Mouse (Mus musculus): ENCODE results near the gene Nrip1. TPM values are rescaled to one million over a fixed set of nuclear protein-coding genes. Genes with fewer than 3 reads are reported as not detected.

Nrip1 gene
- polyA plus RNA-seq, 1 experiment from 2014 or later: 44.2 TPM

DNA sequence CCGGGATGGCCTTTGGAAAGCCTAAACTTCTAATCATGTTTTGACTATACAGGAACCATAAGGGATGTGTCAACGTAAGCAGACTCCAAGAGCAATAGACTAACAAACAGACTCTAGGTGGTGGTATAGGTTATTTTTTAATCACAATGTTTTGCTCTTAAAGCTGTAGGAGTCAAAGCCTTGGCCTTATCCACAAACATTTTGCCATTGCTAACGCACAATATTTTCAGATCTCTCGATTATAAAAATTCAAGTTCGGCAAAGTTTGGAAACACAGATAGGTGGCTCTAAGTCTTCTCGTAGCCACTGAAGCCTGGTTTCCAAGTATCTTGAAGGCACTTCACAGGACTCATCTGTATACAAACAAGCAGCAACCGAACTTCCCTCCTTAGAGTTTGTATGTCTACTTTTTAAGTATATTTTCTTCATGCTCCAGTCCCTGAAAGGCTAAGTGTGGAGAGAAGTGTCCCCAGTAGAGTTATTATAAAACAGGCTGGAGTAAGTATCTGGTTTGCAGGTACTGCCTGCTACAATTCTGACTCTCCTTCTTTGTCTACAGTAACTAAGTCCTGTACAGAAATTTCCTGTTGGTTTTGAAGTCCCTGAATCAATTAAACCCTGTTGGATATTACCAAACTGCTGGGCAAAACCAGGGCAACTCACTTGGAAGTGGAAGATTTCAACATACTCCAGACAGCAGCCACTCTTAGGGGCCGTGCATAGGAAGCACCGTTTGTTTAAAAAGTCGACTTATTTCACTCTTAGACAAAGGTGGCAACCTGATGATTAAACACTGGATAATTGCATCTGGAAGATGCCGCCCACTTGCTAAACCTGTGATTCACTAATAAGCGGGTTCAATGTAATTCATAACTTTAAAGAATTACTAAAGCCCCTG is 2.7 kb downstream of the Nrip1 start:
- Histone ChIP-seq H3K27ac (peak overlapping the region; percentile 4; the same call in 1 of the 2 replicates), H3K36me3 (no peaks in the 10 kb centered on the region), H3K4me3 (replicated peaks) (peak overlapping the region; percentile 89), H3K4me2 (peak overlapping the region; percentile 48), H3K9ac (peak overlapping the region; percentile 26; the same call in 1 of the 2 replicates), H3K9me3 (no peaks in the 10 kb centered on the region), H3K27me3 (replicated peaks) (no peaks in the 10 kb centered on the region), H3K4me1 (0 out of 2 replicates have a peak, but pooled peaks cover 14% of the 10 kb centered on the region)
- WGBS: 17% methylated on average over 12 of the region's 12 CpGs
- ATAC-seq (ENCODE audit: insufficient read depth, low FRiP score, low read depth): no peak

DNA sequence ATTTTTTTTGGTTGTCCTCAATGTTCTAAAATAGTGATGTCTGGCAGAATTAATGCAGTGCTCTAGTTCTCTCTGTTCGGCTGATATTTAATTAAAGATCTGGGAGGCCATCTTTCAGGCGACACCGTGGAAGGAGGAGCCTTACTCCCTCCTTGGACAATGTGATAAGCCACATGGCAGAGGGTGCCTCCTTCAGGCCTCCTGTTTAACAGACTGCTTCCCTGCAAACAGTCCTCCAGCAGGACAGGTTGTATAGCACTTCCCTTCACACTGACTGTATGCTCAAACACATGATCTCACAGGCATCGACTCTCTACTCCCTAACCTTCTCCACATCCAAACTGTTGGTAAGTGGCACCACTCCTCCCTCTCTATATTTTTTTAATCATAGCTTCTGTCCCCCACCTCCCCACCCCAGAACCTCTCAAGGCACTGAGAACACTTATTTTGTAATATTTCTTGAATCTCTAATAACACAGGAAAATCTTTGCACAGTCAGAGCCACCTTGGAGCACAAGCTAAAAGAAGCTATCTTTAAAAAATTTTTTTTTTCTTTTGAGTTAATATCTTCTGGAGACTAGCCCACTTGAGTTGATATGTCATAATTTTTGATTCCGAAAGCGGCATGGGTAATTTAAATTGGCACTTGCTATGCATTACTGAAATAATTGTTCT is 3.4 kb downstream of the Nrip1 start:
- Histone ChIP-seq H3K36me3 (no peaks in the 10 kb centered on the region), H3K27ac (no peak overlapping the region), H3K4me3 (replicated peaks) (no peak overlapping the region), H3K9me3 (no peaks in the 10 kb centered on the region), H3K4me2 (peak overlapping the region; percentile 48), H3K4me1 (peaks cover 18% of the 10 kb centered on the region), H3K27me3 (replicated peaks) (no peaks in the 10 kb centered on the region), H3K9ac (no peak overlapping the region)
- no peak; the same call in 1 of the 2 replicates for ATAC-seq (ENCODE audit: insufficient read depth, low FRiP score, low read depth)
- 30% methylated on average over 6 of the region's 6 CpGs for WGBS

DNA sequence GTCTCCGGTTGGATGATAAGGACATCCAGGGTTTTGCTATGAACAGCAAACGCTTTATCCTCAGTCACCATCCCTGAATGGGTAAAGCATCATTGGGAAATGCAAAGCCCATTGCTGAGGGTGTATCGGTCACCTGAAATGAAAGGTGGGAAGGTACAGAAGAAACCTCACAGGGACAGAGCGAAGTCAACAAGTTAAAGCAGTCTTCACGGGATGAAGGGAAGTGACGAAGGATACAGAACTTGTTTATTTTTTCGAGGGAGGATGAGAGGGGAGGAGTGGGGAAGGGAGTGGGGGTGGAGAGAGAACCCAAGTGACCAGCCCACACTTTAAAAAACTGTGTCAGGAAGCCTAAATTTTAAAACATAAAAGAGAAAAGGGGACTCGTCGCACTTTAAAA is 4.4 kb downstream of the Nrip1 start:
- WGBS: 68% methylated on average over 9 of the region's 9 CpGs
- no peak overlapping the region for H3K9ac ChIP-seq
- no peak overlapping the region for H3K4me2 ChIP-seq
- H3K27ac ChIP-seq: no peak overlapping the region
- H3K27me3 ChIP-seq (replicated peaks): no peaks in the 10 kb centered on the region
- peaks cover 20% of the 10 kb centered on the region for H3K4me1 ChIP-seq
- no peak for ATAC-seq (ENCODE audit: insufficient read depth, low FRiP score, low read depth)
- H3K9me3 ChIP-seq: no peaks in the 10 kb centered on the region
- H3K36me3 ChIP-seq: no peaks in the 10 kb centered on the region
- no peak overlapping the region for H3K4me3 ChIP-seq (replicated peaks)

- H3K9ac ChIP-seq: no peak overlapping the region
- no peak for ATAC-seq (ENCODE audit: insufficient read depth, low FRiP score, low read depth)
- WGBS: 75% methylated on average over 12 of the region's 12 CpGs
- H3K36me3 ChIP-seq: no peaks in the 10 kb centered on the region
- H3K4me1 ChIP-seq: peaks cover 20% of the 10 kb centered on the region
- no peaks in the 10 kb centered on the region for H3K9me3 ChIP-seq
- no peak overlapping the region for H3K4me3 ChIP-seq (replicated peaks)
- no peaks in the 10 kb centered on the region for H3K27me3 ChIP-seq (replicated peaks)
- no peak overlapping the region for H3K4me2 ChIP-seq
- H3K27ac ChIP-seq: no peak overlapping the region
Observed at GRCm38 (mm10) chr16:76367261-76367908, 6.2 kb downstream of the Nrip1 start.

GRCm38 (mm10) chr16:76365790-76366406 is 7.7 kb downstream of the Nrip1 start:
- no peak for ATAC-seq (ENCODE audit: insufficient read depth, low FRiP score, low read depth)
- H3K4me3 ChIP-seq (replicated peaks): no peak overlapping the region
- 77% methylated on average over 17 of the region's 17 CpGs for whole genome bisulfite sequencing
- no peak overlapping the region for H3K27ac ChIP-seq
- H3K9me3 ChIP-seq: no peaks in the 10 kb centered on the region
- H3K27me3 ChIP-seq (replicated peaks): no peaks in the 10 kb centered on the region
- H3K9ac ChIP-seq: no peak overlapping the region
- H3K4me1 ChIP-seq: peaks cover 19% of the 10 kb centered on the region
- no peaks in the 10 kb centered on the region for H3K36me3 ChIP-seq
- H3K4me2 ChIP-seq: no peak overlapping the region

- Histone ChIP-seq H3K27ac (no peak overlapping the region), H3K9ac (no peak overlapping the region), H3K4me1 (peaks cover 14% of the 10 kb centered on the region), H3K9me3 (no peaks in the 10 kb centered on the region), H3K27me3 (replicated peaks) (no peaks in the 10 kb centered on the region), H3K4me3 (replicated peaks) (no peak overlapping the region), H3K4me2 (no peak overlapping the region), H3K36me3 (no peaks in the 10 kb centered on the region)
- ATAC-seq (ENCODE audit: insufficient read depth, low FRiP score, low read depth): no peak
- WGBS: 78% methylated on average over 10 of the region's 10 CpGs
Observed at GRCm38 (mm10) chr16:76365237-76365636, 8.4 kb downstream of the Nrip1 start.

- Histone ChIP-seq H3K27me3 (replicated peaks) (no peaks in the 10 kb centered on the region), H3K4me1 (peaks cover 7% of the 10 kb centered on the region), H3K9ac (no peak overlapping the region), H3K4me3 (replicated peaks) (no peak overlapping the region), H3K36me3 (no peaks in the 10 kb centered on the region), H3K9me3 (no peaks in the 10 kb centered on the region), H3K27ac (no peak overlapping the region), H3K4me2 (no peak overlapping the region)
- no peak for ATAC-seq (ENCODE audit: insufficient read depth, low FRiP score, low read depth)
- 92% methylated on average over 3 of the region's 3 CpGs for WGBS
Observed at GRCm38 (mm10) chr16:76363641-76364040, 10.0 kb downstream of the Nrip1 start.

- 89% methylated on average over 12 of the region's 12 CpGs for WGBS
- Histone ChIP-seq H3K9ac (no peak overlapping the region), H3K9me3 (no peaks in the 10 kb centered on the region), H3K4me3 (replicated peaks) (no peak overlapping the region), H3K27me3 (replicated peaks) (no peaks in the 10 kb centered on the region), H3K36me3 (no peaks in the 10 kb centered on the region), H3K27ac (no peak overlapping the region), H3K4me2 (no peak overlapping the region), H3K4me1 (peaks cover 7% of the 10 kb centered on the region)
- ATAC-seq (ENCODE audit: insufficient read depth, low FRiP score, low read depth): no peak
Observed at GRCm38 (mm10) chr16:76362982-76363381, 10.6 kb downstream of the Nrip1 start.

DNA sequence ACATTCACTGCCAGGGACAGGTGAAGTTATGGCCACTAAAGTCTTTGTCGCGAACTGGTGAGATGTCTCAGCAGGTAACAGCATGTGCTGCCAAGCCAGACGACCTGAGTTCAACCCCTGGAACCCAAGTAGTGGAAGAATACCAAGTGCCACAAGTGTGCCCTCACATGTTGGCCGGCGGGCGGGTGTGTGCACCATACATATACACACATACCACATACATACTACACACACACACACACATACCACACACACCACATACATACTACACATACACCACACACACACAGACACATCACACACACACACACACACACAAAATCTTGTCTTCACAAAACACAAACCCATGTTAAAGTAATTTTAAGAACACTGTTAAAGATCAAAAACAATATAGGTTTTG is 13.2 kb downstream of the Nrip1 start:
- ATAC-seq (ENCODE audit: insufficient read depth, low FRiP score, low read depth): no peak
- H3K4me2 ChIP-seq: no peak overlapping the region
- no peak overlapping the region for H3K4me3 ChIP-seq (replicated peaks)
- no peak overlapping the region for H3K9ac ChIP-seq
- H3K27ac ChIP-seq: no peak overlapping the region
- 91% methylated on average over 6 of the region's 6 CpGs for WGBS
- no peaks in the 10 kb centered on the region for H3K27me3 ChIP-seq (replicated peaks)
- H3K36me3 ChIP-seq: no peaks in the 10 kb centered on the region
- no peaks in the 10 kb centered on the region for H3K9me3 ChIP-seq
- H3K4me1 ChIP-seq: peaks cover 4% of the 10 kb centered on the region

- 62% methylated on average over 4 of the region's 4 CpGs for WGBS
- Histone ChIP-seq H3K4me3 (replicated peaks) (no peak overlapping the region), H3K4me1 (no peaks in the 10 kb centered on the region), H3K27me3 (replicated peaks) (no peaks in the 10 kb centered on the region), H3K9ac (no peak overlapping the region), H3K36me3 (no peaks in the 10 kb centered on the region), H3K27ac (no peak overlapping the region), H3K4me2 (no peak overlapping the region), H3K9me3 (no peaks in the 10 kb centered on the region)
- no peak for ATAC-seq (ENCODE audit: insufficient read depth, low FRiP score, low read depth)
Observed at GRCm38 (mm10) chr16:76358757-76359156, 14.9 kb downstream of the Nrip1 start.

GRCm38 (mm10) chr16:76358128-76358748 is 15.4 kb downstream of the Nrip1 start:
- no peak overlapping the region for H3K9ac ChIP-seq
- H3K9me3 ChIP-seq: no peaks in the 10 kb centered on the region
- H3K4me1 ChIP-seq: no peaks in the 10 kb centered on the region
- WGBS: 63% methylated on average over 18 of the region's 18 CpGs
- H3K4me3 ChIP-seq (replicated peaks): no peak overlapping the region
- ATAC-seq (ENCODE audit: insufficient read depth, low FRiP score, low read depth): peak; percentile 44; the same call in 1 of the 2 replicates
- no peaks in the 10 kb centered on the region for H3K27me3 ChIP-seq (replicated peaks)
- no peak overlapping the region; the same call in 1 of the 2 replicates for H3K27ac ChIP-seq
- no peak overlapping the region; the same call in 1 of the 2 replicates for H3K4me2 ChIP-seq
- no peaks in the 10 kb centered on the region for H3K36me3 ChIP-seq
